Mouse (Mus musculus) right cerebral cortex, postnatal 10 days (tissue): ENCODE data around the gene Kif21a.

ENCODE experiments used
- DNase-seq, 2 experiments: peaks; one replicate each; pipeline ENCODE4 v3.0.0; 2021; ENCODE audit warnings: low spot score in 2 of 2

Kif21a gene

GRCm38 (mm10) chr15:90951383-90951782, 98.4 kb downstream of the Kif21a start:
- no peak for DNase-seq

GRCm38 (mm10) chr15:90938469-90938868, 111.3 kb downstream of the Kif21a start:
- no peak for DNase-seq

- DNase-seq = no peak
Observed at GRCm38 (mm10) chr15:90935579-90935978, 114.2 kb downstream of the Kif21a start.

- no peak for DNase-seq
Observed at GRCm38 (mm10) chr15:90931451-90931850, 118.3 kb downstream of the Kif21a start.

- DNase-seq = peak in 1 of 2 experiments; percentile 48
Observed at GRCm38 (mm10) chr15:90929043-90929442, 120.7 kb downstream of the Kif21a start.

- no peak for DNase-seq
Observed at GRCm38 (mm10) chr15:90896480-90896879, 153.3 kb downstream of the Kif21a start.

- peak; percentile 25 to 60 for DNase-seq
Observed at GRCm38 (mm10) chr15:90887466-90887865, 162.3 kb downstream of the Kif21a start.
